Mouse (Mus musculus): ENCODE measurements around the gene Homer3. TPM values are rescaled to one million over a fixed set of nuclear protein-coding genes. Genes with fewer than 3 reads are reported as not detected.
A peak's percentile ranks its signal among the peaks of the same experiment; 100 is the strongest.

The Homer3 gene
- polyA plus RNA-seq, 2 experiments from 2014 or later = 0.62 to 1.6 TPM

DNA sequence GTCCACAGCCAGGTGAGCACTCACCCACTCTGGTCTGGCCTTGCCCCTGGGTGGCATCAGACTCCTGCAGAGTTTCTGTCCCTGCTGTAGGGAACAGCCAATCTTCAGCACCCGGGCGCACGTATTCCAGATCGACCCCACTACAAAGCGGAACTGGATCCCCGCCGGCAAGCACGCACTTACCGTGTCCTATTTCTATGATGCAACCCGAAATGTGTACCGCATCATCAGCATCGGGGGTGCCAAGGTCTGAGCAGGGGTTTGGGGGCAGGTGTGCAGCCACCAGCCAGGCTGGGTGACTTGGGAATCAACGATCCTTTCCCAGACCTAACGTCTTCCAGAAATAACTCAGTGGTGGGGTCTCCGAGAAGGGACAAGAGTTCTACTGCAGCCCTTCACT lies 2.7 kb downstream of the Homer3 start:
- ATAC-seq = no peak

DNA sequence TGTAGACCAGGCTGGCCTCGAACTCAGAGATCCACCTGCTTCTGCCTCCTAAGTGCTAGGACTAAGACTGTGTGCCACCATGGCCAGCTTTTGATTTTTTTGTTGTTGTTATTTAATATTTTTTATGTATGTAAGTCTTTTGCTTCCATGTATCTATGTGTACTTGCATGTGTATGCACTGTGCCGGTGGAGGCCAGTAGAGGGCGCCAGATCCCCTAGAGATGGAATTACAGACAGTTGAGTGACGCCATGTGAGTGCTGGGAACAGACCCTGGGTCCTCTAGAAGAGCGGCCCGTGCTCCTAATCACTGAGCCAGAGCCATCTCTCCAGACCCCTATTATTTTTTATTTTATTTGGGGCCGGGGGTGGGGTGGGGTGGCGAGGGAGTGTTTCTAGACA lies 4.1 kb downstream of the Homer3 start:
- ATAC-seq = no peak

DNA sequence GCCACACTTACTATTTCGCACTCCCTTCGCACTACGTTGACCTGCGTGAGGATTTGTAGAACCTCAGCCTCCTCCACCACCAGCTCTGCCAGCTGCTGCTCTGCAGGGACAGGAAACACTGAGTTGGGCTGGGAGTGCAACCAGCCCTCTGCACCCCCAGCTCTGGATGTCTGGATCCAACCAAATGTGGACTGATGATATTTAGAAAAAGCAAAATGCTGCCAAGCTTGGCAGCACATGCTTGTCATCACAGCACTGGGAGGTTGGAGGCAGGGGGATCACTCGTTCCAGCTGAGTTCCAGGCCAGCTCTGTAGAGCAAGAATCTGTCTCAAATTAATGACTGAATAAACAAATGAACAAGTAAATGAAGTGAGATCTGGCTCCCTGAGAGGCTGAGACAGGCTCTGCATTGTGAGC lies 11.4 kb downstream of the Homer3 start:
- ATAC-seq = no peak

- ATAC-seq = no peak
These were observed 18.3 kb downstream of the Homer3 start for GRCm38 (mm10) chr8:70300881-70301280.

DNA sequence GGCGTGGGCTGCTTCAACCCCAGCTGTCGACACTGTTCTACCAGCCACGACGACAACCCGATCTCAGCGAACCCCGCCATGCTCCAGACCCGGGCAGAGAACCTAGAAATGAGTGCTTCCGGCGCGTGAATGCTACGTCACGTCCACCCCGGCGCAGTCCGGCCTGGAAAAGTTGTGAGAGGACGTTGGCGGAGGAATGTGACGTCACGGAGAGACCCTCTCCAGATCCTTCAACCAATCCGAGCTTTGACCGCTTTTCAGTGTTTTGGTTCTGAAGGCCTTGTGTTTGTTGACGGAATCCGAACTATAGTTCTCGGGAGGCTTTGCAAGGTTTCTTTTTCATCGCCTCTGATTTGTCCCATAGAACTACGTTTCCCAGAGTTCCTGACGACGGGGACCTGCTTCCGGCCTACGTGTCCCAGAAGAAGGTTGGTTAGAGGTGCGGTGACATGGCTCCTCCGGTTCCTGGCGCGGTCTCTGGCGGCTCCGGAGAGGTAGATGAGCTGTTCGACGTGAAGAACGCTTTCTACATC lies 19.8 kb downstream of the Homer3 start, which contains the start of the genes Ddx49 and Cope:
TSS of gene Ddx49 (minus strand) at position 132 of the 533 bp plus-strand sequence.
TSS of gene Cope (plus strand) at position 161 of the 533 bp plus-strand sequence.
- ATAC-seq = peak; percentile 95

DNA sequence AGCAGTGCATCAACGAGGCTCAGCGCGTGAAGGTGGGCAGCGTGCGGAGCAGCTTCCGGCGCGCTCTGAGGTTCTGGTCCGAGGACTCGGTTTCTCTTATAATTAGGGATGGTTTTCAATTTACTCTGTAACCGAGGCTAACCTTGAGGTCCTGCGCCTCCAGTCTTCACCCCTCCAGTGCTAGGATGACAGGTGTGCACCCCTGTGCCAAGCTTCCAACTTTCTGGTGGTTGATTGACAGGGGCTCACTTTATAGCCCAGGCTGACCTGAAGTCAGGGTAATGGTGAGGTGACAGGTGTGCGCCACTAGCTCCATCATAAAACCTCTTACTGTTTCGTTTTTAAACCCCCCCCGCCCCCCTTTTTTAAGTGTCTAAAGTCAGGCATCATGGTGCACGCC lies 20.3 kb downstream of the Homer3 start:
- ATAC-seq = no peak

GRCm38 (mm10) chr8:70309311-70309710 lies 26.7 kb downstream of the Homer3 start:
- no peak for ATAC-seq

DNA sequence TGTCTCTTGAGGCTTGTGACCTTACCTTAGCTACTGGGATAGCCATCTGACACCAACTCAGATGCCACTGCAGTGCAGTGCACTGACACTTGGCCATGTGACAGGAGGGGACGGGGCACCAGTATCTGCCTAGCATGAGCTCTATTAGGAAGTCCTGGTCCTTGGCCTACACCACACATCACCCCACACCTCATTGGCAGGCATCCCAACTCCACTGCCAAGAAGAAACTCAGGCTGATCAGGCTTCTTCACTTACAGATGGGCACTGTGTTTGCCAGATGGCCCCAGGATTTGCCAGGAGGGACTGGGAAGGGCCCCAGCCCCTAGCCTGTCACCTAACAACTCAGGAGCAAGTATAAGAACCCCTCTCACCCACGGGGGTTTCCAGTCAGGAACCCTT lies 30.8 kb downstream of the Homer3 start:
- no peak for ATAC-seq

DNA sequence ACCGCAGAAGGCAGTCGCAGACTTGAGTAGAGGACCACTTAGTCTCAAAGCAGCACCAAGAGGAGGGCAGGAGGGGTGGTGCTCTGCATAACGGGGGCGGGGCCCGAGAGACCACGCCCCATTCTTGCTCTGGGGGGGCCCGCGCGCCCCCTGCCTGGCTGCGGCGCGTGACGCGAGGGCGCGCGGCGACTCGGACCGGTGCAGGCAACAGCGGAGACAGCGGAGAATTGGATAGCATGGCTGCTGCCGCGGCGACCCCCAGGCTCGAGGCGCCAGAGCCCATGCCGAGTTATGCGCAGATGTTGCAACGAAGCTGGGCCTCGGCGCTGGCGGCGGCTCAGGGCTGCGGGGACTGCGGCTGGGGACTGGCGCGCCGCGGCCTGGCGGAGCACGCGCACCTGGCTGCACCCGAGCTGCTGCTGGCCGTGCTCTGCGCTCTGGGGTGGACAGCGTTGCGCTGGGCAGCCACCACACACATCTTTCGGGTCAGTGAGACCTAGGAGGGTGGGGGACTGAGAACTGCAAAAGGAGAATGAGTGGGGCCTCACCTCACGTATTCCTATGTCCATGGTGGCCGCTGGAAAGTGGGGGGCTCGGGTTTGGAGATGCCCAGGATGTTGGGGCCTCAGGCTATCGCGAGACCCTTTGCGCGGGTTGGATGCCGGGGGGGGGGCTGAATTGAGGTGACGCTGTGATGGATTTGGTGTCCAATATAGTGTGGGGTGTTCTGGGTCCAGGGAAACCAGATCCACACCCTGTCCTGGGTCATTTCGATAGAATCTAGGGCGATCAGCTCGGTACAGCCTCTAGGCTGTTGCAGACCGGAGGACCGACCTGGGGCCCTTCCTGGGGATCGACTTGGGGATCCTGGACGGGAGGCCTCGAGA lies 33.2 kb downstream of the Homer3 start, which contains the start of gene Cers1:
TSS of gene Cers1 (plus strand) at position 152 of the 887 bp plus-strand sequence.
- ATAC-seq = no peak

DNA sequence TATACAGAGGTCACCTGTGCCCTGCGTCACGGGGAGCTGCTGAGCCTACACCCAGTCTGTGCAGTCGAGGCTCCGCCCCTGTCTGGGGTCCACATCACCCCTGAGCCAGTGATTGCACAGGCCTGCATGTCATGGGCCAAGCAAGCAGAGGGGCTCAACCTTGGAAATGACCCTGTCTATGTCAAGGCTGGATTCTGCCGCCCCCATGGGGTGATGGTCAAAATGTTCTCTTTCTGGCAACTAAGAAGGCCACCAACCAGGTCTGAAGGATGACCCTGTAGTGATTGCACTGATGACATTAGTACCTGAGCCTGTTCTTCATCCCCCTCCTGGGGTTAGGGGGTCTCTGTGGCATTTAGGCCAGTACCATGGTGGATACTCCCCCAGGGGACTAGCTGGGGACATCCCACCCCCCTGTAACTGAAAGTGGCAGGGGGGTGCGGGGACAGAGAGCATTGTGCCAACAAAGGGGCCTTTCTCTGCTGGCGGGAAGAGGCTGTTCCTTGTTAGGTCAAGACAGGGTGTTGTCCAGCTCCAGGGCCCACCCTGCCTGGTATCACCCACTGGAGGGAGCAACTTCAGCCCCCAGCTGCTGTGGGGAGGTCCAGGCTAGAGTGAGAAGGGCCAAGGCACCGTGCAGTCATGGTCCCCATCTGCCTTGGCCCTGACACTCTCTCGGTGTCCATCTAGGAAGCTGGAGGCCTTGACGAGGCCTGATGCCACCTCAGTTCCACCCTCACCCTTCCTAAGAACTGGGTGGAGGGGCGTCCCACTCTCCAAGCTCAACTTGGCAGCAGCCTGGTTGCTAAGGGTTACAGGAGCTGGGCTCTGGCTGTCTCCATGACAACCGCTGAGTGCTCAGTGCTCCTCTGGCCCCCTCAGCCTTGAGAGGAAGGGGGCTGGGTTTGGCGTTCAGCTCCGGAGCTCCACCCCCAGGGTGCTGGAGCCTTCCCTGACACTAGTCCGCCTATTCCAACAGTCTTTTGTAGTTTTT lies 34.2 kb downstream of the Homer3 start:
- ATAC-seq = no peak

- no peak for ATAC-seq
These were observed 35.2 kb downstream of the Homer3 start for GRCm38 (mm10) chr8:70317872-70318271.

GRCm38 (mm10) chr8:70323716-70324115 lies 41.1 kb downstream of the Homer3 start:
- ATAC-seq = no peak

DNA sequence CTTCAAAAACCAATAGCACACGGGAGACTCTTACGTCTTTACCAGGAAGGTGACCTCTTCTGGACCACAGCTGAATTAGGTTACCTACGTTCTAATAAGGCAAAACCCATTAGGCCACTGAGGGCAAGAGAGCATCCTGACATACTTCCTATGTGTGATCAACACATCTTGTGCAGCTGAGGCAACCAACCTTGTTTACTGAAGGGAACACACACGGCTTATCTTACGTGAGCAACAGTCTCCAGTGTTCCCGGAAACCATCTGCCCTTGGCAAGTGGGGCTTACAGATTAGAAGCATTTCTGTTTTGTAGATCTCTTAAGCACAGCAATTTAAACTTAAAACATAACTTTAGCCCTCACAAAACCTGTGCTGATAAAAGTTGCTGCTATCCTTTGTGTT lies 44.9 kb downstream of the Homer3 start:
- ATAC-seq = no peak

DNA sequence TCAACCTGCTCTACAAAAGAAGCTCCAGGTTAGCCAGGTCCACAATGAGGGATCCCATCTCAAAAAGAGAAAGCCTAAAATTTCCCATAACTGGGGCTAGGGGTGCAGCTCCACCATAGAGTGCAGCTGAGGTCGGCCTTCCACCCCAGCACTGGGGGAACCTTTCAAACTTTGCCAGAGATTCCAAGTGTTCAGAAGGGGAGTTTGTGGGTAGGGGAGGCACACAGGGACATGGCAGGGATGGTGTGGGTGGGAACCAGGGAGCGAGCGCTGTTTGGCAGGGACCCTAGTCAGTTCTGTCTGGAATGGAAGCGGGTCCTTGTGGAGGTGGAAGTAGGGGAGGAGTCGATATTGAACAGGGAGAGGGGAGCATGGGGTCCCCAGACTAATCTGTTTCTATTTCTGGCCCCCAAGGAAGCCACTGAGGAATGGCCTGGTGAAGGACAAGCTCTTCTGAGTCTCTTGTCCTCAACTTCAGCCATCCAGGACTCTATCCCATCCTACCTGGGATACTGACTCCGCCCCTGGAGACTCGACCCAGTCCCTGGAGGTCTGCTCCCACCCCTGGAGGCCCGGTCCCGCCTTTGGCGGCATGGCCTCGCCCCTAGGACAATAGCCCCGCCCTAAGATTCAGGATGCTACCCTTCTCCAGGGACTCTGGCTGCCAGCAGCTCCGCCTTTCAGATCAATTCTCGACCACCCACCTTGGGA lies 46.7 kb downstream of the Homer3 start, which contains the start of gene Gdf1:
TSS of gene Gdf1 (plus strand) at position 694 of the 711 bp plus-strand sequence.
- ATAC-seq = no peak

DNA sequence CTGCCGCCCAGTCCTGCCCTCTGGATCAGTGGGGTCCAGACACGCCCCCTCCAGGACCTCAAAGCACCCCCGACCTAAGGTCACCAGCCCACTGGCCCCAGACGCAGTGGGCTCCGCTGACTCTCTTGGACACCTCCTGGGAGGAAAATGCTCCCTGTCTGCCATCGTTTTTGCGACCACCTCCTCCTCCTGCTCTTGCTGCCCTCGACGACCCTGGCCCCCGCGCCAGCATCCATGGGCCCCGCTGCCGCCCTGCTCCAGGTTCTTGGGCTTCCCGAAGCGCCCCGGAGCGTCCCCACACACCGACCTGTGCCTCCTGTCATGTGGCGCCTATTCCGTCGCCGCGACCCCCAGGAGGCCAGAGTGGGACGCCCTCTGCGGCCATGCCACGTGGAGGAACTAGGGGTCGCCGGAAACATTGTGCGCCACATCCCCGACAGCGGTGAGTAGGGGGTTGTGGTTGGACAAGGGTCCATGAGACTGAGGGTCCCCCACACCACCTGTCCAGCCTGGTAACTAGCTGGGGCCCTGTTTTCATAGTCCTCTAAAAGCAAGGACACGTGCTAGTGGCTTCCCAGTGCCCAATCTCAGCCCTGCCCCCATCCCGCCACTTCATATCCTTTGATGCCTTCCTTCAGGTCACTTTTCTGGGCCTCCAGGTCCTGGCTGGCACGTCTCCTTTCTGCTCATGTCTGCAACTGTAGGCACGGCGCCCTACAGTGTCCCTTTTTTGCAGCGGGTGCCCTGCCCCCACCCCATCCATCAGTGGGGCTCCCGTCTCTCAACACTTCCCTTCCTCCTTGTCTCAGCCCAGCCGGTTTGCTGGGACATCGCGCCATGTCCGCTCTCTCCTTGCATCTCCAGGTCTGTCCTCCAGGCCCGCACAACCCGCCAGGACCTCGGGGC lies 47.5 kb downstream of the Homer3 start:
- no peak for ATAC-seq

DNA sequence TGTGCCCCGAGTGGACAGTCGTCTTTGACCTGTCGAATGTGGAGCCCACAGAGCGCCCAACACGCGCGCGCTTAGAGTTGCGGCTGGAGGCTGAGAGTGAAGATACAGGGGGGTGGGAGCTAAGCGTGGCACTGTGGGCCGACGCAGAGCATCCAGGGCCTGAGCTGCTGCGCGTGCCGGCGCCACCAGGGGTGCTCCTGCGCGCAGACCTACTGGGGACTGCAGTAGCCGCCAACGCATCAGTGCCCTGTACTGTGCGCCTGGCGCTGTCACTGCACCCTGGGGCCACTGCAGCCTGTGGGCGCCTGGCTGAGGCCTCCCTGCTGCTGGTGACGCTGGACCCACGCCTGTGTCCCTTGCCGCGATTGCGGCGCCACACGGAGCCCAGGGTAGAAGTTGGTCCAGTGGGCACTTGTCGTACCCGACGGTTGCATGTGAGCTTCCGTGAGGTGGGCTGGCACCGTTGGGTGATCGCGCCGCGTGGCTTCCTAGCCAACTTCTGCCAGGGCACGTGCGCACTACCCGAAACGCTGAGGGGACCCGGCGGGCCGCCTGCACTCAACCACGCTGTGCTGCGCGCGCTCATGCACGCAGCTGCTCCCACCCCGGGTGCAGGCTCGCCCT lies 48.2 kb downstream of the Homer3 start:
- ATAC-seq = no peak

DNA sequence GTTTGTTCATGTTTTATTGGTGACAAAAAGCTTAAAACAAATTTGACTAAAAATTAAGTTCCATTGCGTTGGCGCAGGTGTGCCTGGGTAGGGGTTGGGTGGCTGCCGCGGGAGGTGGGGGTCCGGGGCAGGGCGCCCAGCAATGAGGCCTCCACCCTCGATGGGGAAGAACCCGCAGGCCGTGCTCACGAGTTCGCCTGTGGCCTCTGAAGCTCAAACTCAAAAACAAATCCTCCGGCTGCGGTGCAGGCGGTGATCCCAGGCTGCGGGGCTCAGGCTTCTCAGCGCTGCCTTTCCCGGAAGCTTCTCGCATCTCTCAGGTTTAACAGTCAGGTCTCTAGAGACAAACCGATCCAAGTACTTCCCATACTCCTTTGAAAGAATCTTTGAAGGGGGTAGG lies 48.9 kb downstream of the Homer3 start:
- ATAC-seq = no peak

GRCm38 (mm10) chr8:70332070-70332877 lies 49.6 kb downstream of the Homer3 start:
- no peak for ATAC-seq

- ATAC-seq = no peak
These were observed 50.2 kb downstream of the Homer3 start for GRCm38 (mm10) chr8:70332878-70333202.

- ATAC-seq = no peak
These were observed 56.3 kb downstream of the Homer3 start for GRCm38 (mm10) chr8:70338931-70339330.
